Mouse (Mus musculus) liver (tissue): ENCODE data around the gene Vapa.

Experiments
- DNase-seq: peaks from one replicate; pipeline ENCODE4 v3.0.0-alpha.2; 2020; ENCODE audit warnings: mixed read lengths

The Vapa gene

GRCm38 (mm10) chr17:65618431-65618830, 5.1 kb upstream of the Vapa start:
- DNase-seq = no peak

GRCm38 (mm10) chr17:65615678-65616077, 2.3 kb upstream of the Vapa start:
- DNase-seq = no peak

- no peak for DNase-seq
Measured at GRCm38 (mm10) chr17:65614431-65614830, 1.1 kb upstream of the Vapa start.

GRCm38 (mm10) chr17:65613142-65613462, 253 bp downstream of the Vapa start:
- no peak for DNase-seq

GRCm38 (mm10) chr17:65612391-65613141, 789 bp downstream of the Vapa start:
- peak; percentile 68 for DNase-seq

GRCm38 (mm10) chr17:65611721-65612120, 1.6 kb downstream of the Vapa start:
- no peak for DNase-seq

GRCm38 (mm10) chr17:65608743-65609142, 4.6 kb downstream of the Vapa start:
- DNase-seq = no peak

- no peak for DNase-seq
Measured at GRCm38 (mm10) chr17:65608312-65608687, 5.1 kb downstream of the Vapa start.

- DNase-seq = no peak
Measured at GRCm38 (mm10) chr17:65607574-65608311, 5.6 kb downstream of the Vapa start.

GRCm38 (mm10) chr17:65606014-65606413, 7.3 kb downstream of the Vapa start:
- DNase-seq = peak; percentile 62

GRCm38 (mm10) chr17:65604892-65605291, 8.5 kb downstream of the Vapa start:
- no peak for DNase-seq

GRCm38 (mm10) chr17:65604315-65604714, 9.0 kb downstream of the Vapa start:
- no peak for DNase-seq

GRCm38 (mm10) chr17:65597857-65598486, 15.4 kb downstream of the Vapa start:
- no peak for DNase-seq

- no peak for DNase-seq
Measured at GRCm38 (mm10) chr17:65594687-65595086, 18.7 kb downstream of the Vapa start.

GRCm38 (mm10) chr17:65586892-65587291, 26.5 kb downstream of the Vapa start:
- DNase-seq = no peak

- DNase-seq = no peak
Measured at GRCm38 (mm10) chr17:65581440-65581839, 31.9 kb downstream of the Vapa start.

GRCm38 (mm10) chr17:65579766-65580165, 33.6 kb downstream of the Vapa start:
- no peak for DNase-seq

GRCm38 (mm10) chr17:65575339-65575738, 38.0 kb downstream of the Vapa start:
- DNase-seq = no peak

GRCm38 (mm10) chr17:65574850-65575249, 38.5 kb downstream of the Vapa start:
- no peak for DNase-seq

GRCm38 (mm10) chr17:65571866-65572265, 41.5 kb downstream of the Vapa start:
- DNase-seq = no peak

- DNase-seq = no peak
Measured at GRCm38 (mm10) chr17:65571466-65571865, 41.9 kb downstream of the Vapa start.

- DNase-seq = no peak
Measured at GRCm38 (mm10) chr17:65564189-65564588, 49.2 kb downstream of the Vapa start.

- DNase-seq = no peak
Measured at GRCm38 (mm10) chr17:65563345-65563744, 50.0 kb downstream of the Vapa start.

GRCm38 (mm10) chr17:65562761-65563160, 50.6 kb downstream of the Vapa start:
- peak; percentile 45 for DNase-seq
